Mouse (Mus musculus) megakaryocyte-erythroid progenitor cell, adult 5-6 weeks (primary cell): Measurements from ENCODE around the gene 4930518I15Rik. TPM values are rescaled to one million over a fixed set of nuclear protein-coding genes. Genes with fewer than 3 reads are reported as not detected.
A peak's percentile ranks its signal among the peaks of the same experiment; 100 is the strongest.
"Not testable (repeated sequence)": the region's sequence is repeated elsewhere in the genome, so short reads cannot be mapped to it uniquely, and the experiment has no call there.

ENCODE experiments used
- ATAC-seq: replicated peaks from 2 replicates; pipeline ENCODE4 v1.8.0; 2016; ENCODE audit warnings: mild to moderate bottlenecking, inconsistent platforms; ENCODE audit not compliant: severe bottlenecking, poor library complexity, low FRiP score, low TSS enrichment
- total RNA-seq, 2 experiments: library from RNA; stranded (forward) in 1 of 2; stranded (reverse) in 1 of 2; fragments of 200-1000, 215-1000 nt in 1 of 2; fragments of >200 nt in 1 of 2; fragmentation: Nextera tagmentation in 1 of 2; gene quantifications; 2 replicates each; pipeline ENCODE4 v1.2.3; 2014 to 2017

4930518I15Rik gene
- total RNA-seq (2014; fragmentation: Nextera tagmentation) (3.6 and 5.9 TPM in 2 replicates), total RNA-seq (2017) (0.84 TPM in 1 of 2 replicates, not detected in the other)

- no peak for ATAC-seq
Measured at GRCm38 (mm10) chr2:156857835-156858234, at the start of gene 4930518I15Rik. Gene 4930518I15Rik (minus strand): TSS chr2:156857946.

DNA sequence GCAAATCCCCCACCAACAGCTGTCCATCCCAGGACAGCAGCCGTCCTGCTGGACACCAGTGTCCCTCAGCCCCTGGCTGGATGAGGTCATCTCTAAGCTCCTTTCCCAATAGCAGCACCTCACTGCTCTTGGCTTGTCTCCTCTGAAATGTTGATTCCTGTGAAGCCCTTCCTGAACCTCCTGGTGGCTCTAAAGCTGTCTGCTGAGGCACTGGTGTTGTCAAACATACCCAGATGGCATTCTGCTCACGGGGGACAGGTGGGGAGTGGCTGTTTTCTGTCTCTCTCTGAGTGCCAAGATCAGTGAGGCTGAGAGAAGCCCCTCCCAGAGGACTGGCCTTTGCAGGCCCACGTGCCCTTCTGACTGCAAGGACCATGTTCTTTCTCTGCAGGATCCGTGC is 48.2 kb upstream of the 4930518I15Rik start:
- not testable (repeated sequence) for ATAC-seq

DNA sequence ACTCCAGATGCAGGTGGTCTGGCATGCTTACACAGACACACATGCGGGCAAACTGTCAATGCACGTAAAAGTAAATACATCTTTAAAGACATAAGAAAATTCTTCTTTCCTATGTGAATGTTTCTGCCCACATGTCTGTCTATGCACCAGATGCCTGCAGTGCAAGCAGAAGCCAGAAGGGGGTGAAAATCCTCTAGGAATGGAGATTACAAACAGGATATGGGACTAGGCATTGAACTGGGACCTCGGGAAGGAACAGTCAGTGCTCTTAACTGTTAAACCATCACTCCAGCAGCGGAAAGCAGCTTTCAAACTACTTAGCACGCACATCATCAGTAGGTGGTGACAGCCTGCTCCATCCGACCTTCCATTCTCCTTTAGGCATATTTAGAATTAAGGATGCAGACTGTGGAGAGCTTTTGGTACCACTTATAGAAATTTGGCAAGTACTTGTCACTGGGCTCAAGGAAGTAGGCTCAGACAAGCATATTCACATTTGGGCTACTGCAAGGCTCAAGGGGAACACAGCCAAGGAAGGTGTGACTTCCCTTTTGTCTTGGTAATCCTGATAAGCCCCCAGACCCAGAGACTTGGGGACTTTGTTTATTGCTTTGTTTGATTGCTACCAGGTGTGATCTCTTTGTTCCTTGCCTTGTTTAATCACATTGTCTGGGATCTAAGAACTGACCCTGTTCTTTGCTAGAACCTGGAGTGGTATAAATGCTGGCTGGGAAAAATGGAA is 47.4 kb upstream of the 4930518I15Rik start:
- ATAC-seq = no peak

DNA sequence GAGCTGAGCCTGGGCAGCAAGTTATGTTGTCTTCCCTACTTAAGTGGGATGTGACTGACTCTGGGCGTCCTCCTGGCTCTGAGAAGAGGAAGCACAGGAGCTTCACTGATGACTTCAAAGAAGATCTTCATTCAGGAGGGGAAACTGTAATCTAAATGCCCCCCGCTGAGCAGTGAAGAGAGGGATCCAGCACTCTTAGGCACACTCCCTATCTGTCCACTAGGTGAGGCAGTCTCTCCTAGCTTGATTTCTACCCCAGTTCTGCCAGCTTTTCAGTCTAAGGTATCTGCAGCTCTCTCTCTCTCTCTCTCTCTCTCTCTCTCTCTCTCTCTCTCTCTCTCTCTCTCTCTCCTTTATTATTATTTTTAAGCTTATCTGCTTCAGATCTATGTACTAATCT is 45.6 kb upstream of the 4930518I15Rik start:
- ATAC-seq = 0 out of 2 replicates have a peak, but pooled peaks have one; percentile 55

- not testable (repeated sequence) for ATAC-seq
Measured at GRCm38 (mm10) chr2:156902411-156902810, 44.7 kb upstream of the 4930518I15Rik start.

DNA sequence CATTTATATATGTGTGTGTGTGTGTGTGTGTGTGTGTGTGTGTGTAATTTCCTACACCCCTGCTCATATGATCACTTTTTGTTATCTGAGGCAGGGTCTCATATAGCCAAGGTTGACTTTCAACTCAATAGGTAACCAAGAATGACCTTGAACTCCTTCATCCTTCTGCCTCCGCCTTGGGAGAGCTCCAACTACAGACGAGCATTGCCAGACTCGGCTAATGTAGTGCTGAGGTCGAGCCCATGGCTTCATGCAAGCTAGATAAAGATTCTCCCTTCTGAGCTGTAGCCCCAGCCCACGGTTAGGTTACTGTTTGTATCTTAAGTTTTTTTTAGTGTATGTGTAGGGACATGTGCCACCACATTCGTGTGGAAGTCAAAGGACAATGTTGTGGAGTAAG is 44.1 kb upstream of the 4930518I15Rik start:
- ATAC-seq = no peak

DNA sequence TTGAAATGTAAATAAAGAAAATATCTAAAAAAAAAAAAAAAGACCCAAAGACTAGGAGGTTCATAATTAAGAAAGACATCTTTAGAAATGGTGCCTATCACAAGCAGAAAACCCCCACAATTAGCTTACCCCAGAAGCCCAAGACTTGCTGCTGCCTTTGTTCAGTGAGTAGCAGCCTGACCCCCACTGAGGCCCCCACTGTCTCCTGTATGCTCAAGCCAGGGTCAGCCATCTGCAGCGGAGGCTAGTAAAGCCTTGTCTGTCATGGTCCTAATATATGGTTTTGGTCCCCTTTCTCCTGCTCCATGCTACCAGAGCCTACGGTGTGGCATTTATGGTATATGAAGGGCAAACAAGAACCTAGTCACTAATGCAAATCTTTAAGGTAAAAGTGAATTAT is 43.6 kb upstream of the 4930518I15Rik start:
- no peak for ATAC-seq

- ATAC-seq = no peak
Measured at GRCm38 (mm10) chr2:156899184-156899583, 41.4 kb upstream of the 4930518I15Rik start.

DNA sequence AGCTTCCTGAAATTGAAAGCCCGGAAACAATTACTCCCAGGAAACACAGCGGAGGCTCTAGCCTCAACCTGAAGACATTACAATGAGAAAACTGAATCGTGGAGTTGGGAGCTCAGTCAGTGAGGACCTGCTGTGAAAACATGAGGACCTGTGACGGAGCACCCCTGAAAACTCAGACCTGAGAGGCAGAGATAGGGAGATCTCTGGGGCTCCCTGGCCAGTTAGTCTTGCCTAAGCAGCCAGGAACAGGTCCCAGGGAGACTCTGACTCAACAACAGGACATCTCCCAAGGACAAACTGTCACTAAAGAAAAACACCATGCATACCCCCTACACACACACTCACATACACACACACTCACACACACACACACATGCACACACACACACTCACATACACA is 40.6 kb upstream of the 4930518I15Rik start:
- ATAC-seq = no peak

DNA sequence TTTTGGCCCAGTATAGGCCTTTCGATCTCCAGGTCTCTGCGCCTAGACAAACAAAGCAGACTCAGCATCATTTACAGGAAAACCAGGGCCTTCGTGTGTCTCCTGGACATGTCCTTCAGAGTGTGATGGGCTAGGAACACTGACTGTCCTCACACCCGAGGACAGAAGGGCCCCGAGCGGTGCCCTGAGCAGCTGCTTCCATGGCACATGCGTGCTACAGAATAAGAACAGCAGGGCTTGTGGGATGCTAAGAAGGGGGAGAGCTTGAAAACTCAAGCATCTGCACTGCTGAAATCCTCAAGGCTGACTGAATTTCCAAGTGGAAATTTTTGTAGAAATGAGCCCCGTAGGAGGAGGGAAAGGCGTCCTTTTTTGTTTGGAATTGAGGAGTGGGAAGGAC is 39.3 kb upstream of the 4930518I15Rik start:
- no peak for ATAC-seq

GRCm38 (mm10) chr2:156896384-156896914 is 38.7 kb upstream of the 4930518I15Rik start:
- 0 out of 2 replicates have a peak, but pooled peaks have one; percentile 24 for ATAC-seq

GRCm38 (mm10) chr2:156894496-156895265 is 36.9 kb upstream of the 4930518I15Rik start:
- ATAC-seq = 0 out of 2 replicates have a peak, but pooled peaks have one; percentile 47

GRCm38 (mm10) chr2:156892821-156893220 is 35.1 kb upstream of the 4930518I15Rik start:
- no peak for ATAC-seq

- ATAC-seq = no peak
Measured at GRCm38 (mm10) chr2:156892240-156892639, 34.5 kb upstream of the 4930518I15Rik start.

GRCm38 (mm10) chr2:156888490-156888889 is 30.7 kb upstream of the 4930518I15Rik start:
- no peak for ATAC-seq

- ATAC-seq = no peak
Measured at GRCm38 (mm10) chr2:156887017-156887416, 29.3 kb upstream of the 4930518I15Rik start, which contains the start of gene Sla2. Gene Sla2 (minus strand): TSS chr2:156887192.

- ATAC-seq = no peak
Measured at GRCm38 (mm10) chr2:156886084-156886631, 28.4 kb upstream of the 4930518I15Rik start.

- ATAC-seq = not testable (repeated sequence)
Measured at GRCm38 (mm10) chr2:156885666-156886065, 27.9 kb upstream of the 4930518I15Rik start.

- no peak for ATAC-seq
Measured at GRCm38 (mm10) chr2:156884396-156885211, 26.9 kb upstream of the 4930518I15Rik start.
